Mouse (Mus musculus) naive thymus-derived CD4-positive, alpha-beta T cell, adult 5 months (primary cell): ENCODE measurements around the gene Gpld1. TPM values are rescaled to one million over a fixed set of nuclear protein-coding genes. Genes with fewer than 3 reads are reported as not detected.

Experiments
- polyA plus RNA-seq: library from polyadenylated mRNA; unstranded; fragments of 100-300 nt; shearing (Covaris generic); gene quantifications from one replicate; pipeline ENCODE4 v1.2.1, GENCODE M21; 2017

Gpld1 gene
- 0.07 TPM for polyA plus RNA-seq

GRCm38 (mm10) chr13:24942512-24943282 is at the start of gene Gpld1:
Gene Gpld1, plus strand, starts transcription at chr13:24943152.

GRCm38 (mm10) chr13:24937108-24937838 is 5.7 kb upstream of the Gpld1 start, which contains the start of gene Aldh5a1:
Gene Aldh5a1, minus strand, starts transcription at chr13:24937661.

DNA sequence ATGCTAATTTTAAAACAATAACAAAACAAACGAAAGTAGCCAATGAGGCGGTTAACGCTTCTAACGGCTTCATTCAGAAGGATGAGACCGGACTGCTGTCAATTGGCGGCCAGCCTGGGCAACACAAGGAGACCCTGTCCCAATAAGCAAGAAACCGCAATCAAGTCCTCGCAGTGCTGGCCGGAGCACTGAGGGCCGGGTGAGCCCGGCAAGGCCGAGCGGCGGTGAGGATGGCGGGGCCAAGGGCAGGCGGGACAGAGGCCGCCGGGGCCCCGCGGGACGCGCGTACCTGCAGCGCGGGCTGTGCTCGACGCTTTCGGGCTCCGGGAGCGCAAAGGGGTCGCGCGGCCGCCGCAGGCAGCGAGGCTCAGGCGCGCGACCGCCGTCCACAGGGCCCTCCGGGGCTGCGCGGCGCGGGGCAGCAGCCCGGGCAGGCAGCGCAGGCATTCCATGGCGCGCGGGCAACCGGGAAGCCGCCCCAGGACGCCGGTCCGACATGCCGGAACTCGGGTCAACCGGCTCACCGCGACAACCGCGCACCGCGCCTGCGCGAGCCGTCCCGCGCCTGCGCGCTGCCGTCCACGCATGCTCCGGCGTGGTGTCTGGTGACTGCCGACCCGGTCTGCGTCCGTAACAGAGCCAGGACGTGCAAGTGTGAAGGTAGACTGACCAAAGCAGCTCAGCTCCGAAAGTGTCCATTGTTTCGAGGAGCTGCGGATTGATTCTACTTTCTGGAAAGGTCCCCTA is 77.0 kb downstream of the Gpld1 start, which contains the start of gene Mrs2:
Gene Mrs2 (minus strand): TSS at position 587 of the 747 bp plus-strand sequence.

Other genes starting within 250 kb of the Gpld1 start
- not detected for gene Armh2, start 201.9 kb upstream of the Gpld1 start, polyA plus RNA-seq
- gene Gmnn, start 181.2 kb upstream of the Gpld1 start, polyA plus RNA-seq: 21.0 TPM
- gene BC005537, start 141.5 kb upstream of the Gpld1 start, polyA plus RNA-seq: 27.4 TPM
- gene Acot13, start 111.6 kb upstream of the Gpld1 start, polyA plus RNA-seq: 36.2 TPM
- 132 TPM for gene Tdp2, start 111.5 kb upstream of the Gpld1 start, polyA plus RNA-seq
- gene D130043K22Rik, start 98.0 kb upstream of the Gpld1 start, polyA plus RNA-seq: 0.14 TPM
- 1.0 TPM for gene Aldh5a1, start 5.5 kb upstream of the Gpld1 start, polyA plus RNA-seq
- 46.8 TPM for gene Mrs2, start 77.2 kb downstream of the Gpld1 start, polyA plus RNA-seq
- not detected for gene Dcdc2a, start 112.9 kb downstream of the Gpld1 start, polyA plus RNA-seq